Mouse (Mus musculus): Measurements from ENCODE around the gene Rasal2.

Rasal2 gene

DNA sequence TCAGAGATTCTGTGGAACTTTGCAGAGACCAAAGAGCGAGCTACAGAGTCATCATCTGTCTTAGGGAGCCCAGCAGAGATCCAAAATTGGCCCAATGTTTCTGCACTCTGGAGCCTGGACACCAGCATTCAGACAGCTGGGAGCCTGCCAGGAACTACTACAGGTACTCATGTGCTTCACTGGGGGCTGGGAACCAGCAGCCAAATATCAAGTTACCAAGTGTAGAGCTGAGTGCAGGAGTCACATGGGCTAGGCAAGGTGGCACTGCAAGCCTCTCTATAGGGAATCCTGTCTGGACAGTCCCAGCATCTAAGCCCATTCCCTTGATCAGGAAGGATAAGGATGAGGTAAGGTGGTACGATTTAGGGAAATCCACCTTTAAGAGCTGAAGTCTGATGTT lies 284.2 kb downstream of the Rasal2 start:
- DNase-seq = no peak

- DNase-seq = no peak
These were observed 288.6 kb downstream of the Rasal2 start for GRCm38 (mm10) chr1:157123836-157124235.

GRCm38 (mm10) chr1:157119168-157119567 lies 293.2 kb downstream of the Rasal2 start:
- DNase-seq = no peak

DNA sequence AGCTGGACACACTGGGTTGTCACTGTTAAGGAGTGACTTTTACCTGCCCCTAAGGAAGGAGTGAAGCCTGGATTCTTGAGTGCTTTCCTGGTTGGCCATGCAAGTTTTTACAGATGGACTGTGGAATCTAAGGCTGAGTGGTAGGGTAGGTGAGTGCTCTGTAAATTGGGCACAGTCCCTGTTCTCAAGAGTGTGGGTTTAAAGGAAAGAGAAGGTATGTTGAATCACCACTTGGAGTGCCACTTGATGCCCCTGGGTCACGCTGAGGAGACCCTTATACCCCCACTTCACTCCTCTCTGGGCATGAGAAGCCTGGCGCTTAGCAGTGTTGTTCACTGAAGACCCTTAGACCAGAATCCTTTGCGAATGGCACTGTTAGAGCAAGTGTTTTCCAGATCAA lies 295.0 kb downstream of the Rasal2 start:
- no peak for DNase-seq

DNA sequence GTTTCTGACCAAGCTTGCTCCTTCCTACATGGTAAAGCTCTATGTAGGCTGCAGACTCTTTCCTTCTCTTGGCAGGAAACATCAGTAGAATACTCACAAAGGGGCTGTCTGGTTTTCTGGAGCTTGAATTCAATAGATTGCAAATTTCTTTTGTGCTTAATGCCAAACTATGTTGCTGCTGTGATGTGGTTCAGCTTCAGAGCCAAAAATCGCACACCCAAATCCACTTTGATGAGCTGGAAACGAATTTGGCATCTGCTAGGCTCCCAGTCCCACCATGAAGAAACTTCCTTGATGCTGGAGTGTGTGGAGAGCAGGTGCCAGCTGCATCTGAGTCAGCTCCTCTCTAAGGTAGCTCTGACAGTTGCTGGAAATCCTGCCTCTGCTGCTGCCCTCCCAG lies 297.9 kb downstream of the Rasal2 start:
- no peak for DNase-seq

- DNase-seq = no peak
These were observed 302.0 kb downstream of the Rasal2 start for GRCm38 (mm10) chr1:157110287-157110835.

GRCm38 (mm10) chr1:157108580-157108979 lies 303.8 kb downstream of the Rasal2 start, which contains the start of gene Tex35:
Gene Tex35 (minus strand): TSS chr1:157108680.
- DNase-seq = no peak

GRCm38 (mm10) chr1:157101122-157101865 lies 311.1 kb downstream of the Rasal2 start:
- DNase-seq = no peak

DNA sequence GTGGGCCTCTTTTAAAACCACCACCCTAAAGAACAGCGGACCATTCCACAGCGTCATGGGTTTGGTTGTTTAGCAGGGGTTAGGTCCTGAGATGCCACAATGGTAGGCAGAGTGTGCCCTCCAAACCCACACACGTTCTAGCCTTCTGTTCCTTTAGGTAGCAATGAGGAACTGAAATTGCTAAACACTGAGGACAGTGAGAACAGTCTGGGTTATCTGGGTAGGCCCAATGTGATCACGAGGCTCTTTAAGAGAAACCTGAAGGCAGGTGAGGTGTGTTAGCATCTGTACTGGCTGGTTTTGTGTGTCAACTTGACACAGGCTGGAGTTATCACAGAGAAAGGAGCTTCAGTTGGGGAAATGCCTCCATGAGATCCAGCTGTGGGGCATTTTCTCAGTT lies 316.9 kb downstream of the Rasal2 start:
- DNase-seq = no peak

GRCm38 (mm10) chr1:157092622-157093021 lies 319.8 kb downstream of the Rasal2 start:
- no peak for DNase-seq

DNA sequence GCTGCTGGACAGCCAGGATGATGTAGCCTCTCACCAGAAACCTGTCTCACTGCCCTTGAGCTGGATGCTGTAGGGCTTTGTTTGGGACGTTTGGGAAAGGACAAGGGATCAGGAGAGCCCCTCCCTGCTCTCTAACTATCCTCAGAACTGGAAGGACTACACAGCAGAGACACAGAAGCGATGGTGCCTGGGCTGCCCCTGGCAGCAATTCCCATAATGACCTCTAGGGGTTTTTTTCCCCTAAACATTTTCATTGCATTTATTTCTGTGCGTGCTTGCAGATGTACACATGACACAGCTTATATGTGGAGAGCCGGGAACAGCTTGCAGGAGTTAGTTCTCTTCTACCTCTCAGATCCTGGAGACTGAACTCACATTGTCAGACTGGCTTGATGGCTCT lies 320.3 kb downstream of the Rasal2 start:
- DNase-seq = no peak

- no peak for DNase-seq
These were observed 321.6 kb downstream of the Rasal2 start for GRCm38 (mm10) chr1:157090835-157091234.

- DNase-seq = peak; percentile 24 to 66
These were observed 326.0 kb downstream of the Rasal2 start for GRCm38 (mm10) chr1:157086097-157086994.
